Mouse (Mus musculus) CH12F3 (cell line): ENCODE data around the gene Mier2.

Experiments
- in situ Hi-C: fragments of 300-500 bp; cut with MboI; formaldehyde crosslinking; loops from 2 replicates; pipeline ENCODE4 v1.14.3; 2020; ENCODE audit warnings: low sequenced_read_pairs

The Mier2 gene

GRCm38 (mm10) chr10:79577376-79577775, 22.4 kb upstream of the Mier2 start:
- in situ Hi-C loops = no loop called here

- in situ Hi-C loops = no loop called here
Observed at GRCm38 (mm10) chr10:79575754-79576153, 20.8 kb upstream of the Mier2 start.

GRCm38 (mm10) chr10:79574796-79575195, 19.8 kb upstream of the Mier2 start:
- in situ Hi-C loops = no loop called here

- in situ Hi-C loops = no loop called here
Observed at GRCm38 (mm10) chr10:79574350-79574749, 19.4 kb upstream of the Mier2 start.

- in situ Hi-C loops = no loop called here
Observed at GRCm38 (mm10) chr10:79573611-79574010, 18.6 kb upstream of the Mier2 start.

GRCm38 (mm10) chr10:79571314-79571713, 16.3 kb upstream of the Mier2 start:
- in situ Hi-C loops = no loop called here

GRCm38 (mm10) chr10:79569921-79570320, 14.9 kb upstream of the Mier2 start:
- in situ Hi-C loops = no loop called here

GRCm38 (mm10) chr10:79559716-79560115, 4.7 kb upstream of the Mier2 start:
- in situ Hi-C loops = no loop called here

GRCm38 (mm10) chr10:79557496-79557895, 2.5 kb upstream of the Mier2 start:
- in situ Hi-C loops = no loop called here

- in situ Hi-C loops = no loop called here
Observed at GRCm38 (mm10) chr10:79556951-79557350, 2.0 kb upstream of the Mier2 start.

GRCm38 (mm10) chr10:79555238-79555724, 282 bp upstream of the Mier2 start:
- in situ Hi-C loops = no loop called here

- in situ Hi-C loops = no loop called here
Observed at GRCm38 (mm10) chr10:79553691-79554090, 1.3 kb downstream of the Mier2 start.

GRCm38 (mm10) chr10:79553176-79553575, 1.8 kb downstream of the Mier2 start:
- in situ Hi-C loops = no loop called here

- in situ Hi-C loops = no loop called here
Observed at GRCm38 (mm10) chr10:79552531-79552930, 2.5 kb downstream of the Mier2 start.

- in situ Hi-C loops = no loop called here
Observed at GRCm38 (mm10) chr10:79550366-79550765, 4.6 kb downstream of the Mier2 start.

- in situ Hi-C loops = no loop called here
Observed at GRCm38 (mm10) chr10:79548971-79549723, 5.9 kb downstream of the Mier2 start.

- in situ Hi-C loops = no loop called here
Observed at GRCm38 (mm10) chr10:79548546-79548945, 6.5 kb downstream of the Mier2 start.

GRCm38 (mm10) chr10:79547148-79547675, 7.8 kb downstream of the Mier2 start:
- in situ Hi-C loops = no loop called here

GRCm38 (mm10) chr10:79546483-79546882, 8.5 kb downstream of the Mier2 start:
- in situ Hi-C loops = no loop called here

- in situ Hi-C loops = no loop called here
Observed at GRCm38 (mm10) chr10:79545891-79546290, 9.1 kb downstream of the Mier2 start.

- in situ Hi-C loops = no loop called here
Observed at GRCm38 (mm10) chr10:79544631-79545030, 10.4 kb downstream of the Mier2 start.

GRCm38 (mm10) chr10:79543884-79544597, 11.0 kb downstream of the Mier2 start:
- in situ Hi-C loops = no loop called here
